Mouse (Mus musculus) layer of hippocampus, adult 18-20 months (tissue): ENCODE measurements at regions not wholly inside any gene's neighbourhood (a gene's known extent, or its start where the extent isn't known, plus 50 kb on each side); places are given as distances from the start of the nearest gene placed in this dataset.
A peak's percentile ranks its signal among the peaks of the same experiment; 100 is the strongest.

Experiments
- DNase-seq, 2 experiments: peaks; one replicate each; pipeline ENCODE4 v3.0.0; 2022; ENCODE audit warnings: low spot score in 2 of 2

DNA sequence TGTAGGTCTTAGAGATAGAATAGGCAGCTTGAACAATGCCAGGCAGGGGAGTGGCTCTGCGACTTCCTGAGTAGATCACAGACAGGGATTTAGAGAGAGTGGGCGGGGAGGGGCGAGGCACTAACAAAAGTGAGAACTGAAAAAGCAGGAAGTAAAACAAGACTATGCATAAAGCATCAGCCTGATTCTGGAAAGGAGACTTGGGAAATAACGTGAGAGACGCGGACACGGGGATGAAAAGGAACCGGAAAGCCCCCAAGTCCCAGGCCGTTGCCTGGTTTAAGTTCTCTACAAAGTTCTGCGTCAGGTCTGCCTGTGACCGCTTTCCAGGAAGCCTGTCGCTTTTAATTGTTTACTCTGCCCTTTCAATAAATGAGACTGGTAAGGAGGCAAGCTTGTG is 86.3 kb downstream of the D16Ertd472e start:
- no peak for DNase-seq

- no peak for DNase-seq
These were observed 86.9 kb downstream of the D16Ertd472e start for GRCm38 (mm10) chr16:78489604-78490003.

DNA sequence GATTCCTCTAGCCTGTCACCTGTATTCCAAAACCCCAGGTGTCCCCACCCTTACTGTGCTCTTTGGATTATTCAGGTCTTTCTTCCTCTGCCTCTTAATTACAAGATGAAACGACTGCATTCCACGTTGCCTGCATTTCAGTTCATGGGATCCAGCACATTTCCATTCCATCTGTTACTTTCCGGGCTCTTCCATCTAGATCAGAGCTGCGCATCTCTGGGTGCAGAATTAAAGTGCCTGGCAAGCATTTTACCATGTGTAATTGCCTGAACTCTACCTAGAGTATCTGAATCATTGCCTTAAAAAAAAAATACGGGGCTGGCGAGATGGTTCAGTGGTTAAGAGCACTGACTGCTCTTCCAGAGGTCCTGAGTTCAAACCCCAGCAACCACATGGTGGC is 90.0 kb downstream of the D16Ertd472e start:
- peak in 1 of 2 experiments; percentile 57 for DNase-seq

- DNase-seq, result no peak
These were observed 92.2 kb downstream of the D16Ertd472e start for GRCm38 (mm10) chr16:78484319-78484718.

DNA sequence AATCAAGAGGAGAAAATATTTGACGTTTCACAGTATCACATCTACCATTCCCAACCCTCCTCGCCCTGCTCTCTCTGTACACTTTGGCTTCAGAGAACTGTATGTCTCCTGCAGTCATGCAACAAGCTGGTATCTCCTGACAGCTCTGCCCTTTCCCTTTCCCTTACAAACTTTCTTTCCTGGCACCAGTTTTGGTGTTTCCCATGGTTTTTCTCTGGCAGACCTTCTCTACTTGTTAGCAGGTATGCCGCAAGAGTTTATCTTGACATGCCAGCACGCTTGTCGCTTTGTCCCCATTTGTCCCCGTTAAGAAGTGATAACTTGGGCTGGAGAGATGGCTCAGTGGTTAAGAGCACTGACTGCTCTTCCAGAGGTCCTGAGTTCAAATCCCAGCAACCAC is 94.9 kb downstream of the D16Ertd472e start:
- DNase-seq, result no peak

GRCm38 (mm10) chr16:78481065-78481464 is 95.4 kb downstream of the D16Ertd472e start:
- no peak for DNase-seq

GRCm38 (mm10) chr16:78480261-78480660 is 96.2 kb downstream of the D16Ertd472e start:
- no peak for DNase-seq

GRCm38 (mm10) chr16:78473456-78473855 is 96.5 kb upstream of the Btg3 start:
- DNase-seq, result peak in 1 of 2 experiments; percentile 18

GRCm38 (mm10) chr16:78459996-78460395 is 83.0 kb upstream of the Btg3 start:
- no peak for DNase-seq

DNA sequence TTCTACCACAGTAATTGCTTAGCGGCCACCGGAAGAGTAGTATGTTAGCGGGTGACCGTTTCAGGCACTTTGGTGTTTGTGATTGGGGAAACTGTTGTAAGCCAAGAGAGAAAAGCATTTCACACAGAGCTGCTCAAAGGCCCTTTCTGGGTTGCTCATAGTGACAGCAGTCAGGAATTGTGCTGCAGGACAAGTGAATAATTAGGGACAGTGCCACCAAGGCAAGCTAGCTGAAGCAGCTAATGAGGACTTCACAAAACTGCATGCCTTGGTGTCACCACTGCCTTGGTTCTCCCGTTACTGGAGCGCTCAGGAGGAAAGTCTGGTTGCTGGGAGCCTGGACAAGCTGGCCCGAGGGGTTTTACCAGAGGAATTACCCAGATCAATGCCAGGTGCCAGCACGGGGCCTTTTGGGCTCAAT is 80.7 kb upstream of the Btg3 start:
- peak in 1 of 2 experiments; percentile 9 for DNase-seq

DNA sequence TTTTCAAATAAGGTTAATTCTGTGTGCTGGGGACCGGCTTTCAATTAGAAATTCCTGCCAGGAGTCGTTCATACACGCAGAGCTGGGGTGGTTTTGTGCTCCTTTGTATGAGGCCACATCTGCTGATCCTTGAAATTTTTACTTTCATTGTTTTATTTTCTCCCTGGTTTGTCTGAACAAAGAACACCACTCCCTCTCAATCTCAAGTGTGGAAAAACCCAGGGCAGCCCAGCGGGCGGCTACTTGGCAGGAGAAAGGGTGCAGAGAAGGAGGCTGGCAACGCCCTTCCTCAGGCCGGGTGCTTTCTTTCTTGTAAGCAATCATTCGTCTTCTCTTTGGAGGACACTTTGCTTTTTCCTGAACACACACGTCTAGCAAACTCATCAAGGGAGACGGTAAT is 79.4 kb upstream of the Btg3 start:
- DNase-seq, result no peak

DNA sequence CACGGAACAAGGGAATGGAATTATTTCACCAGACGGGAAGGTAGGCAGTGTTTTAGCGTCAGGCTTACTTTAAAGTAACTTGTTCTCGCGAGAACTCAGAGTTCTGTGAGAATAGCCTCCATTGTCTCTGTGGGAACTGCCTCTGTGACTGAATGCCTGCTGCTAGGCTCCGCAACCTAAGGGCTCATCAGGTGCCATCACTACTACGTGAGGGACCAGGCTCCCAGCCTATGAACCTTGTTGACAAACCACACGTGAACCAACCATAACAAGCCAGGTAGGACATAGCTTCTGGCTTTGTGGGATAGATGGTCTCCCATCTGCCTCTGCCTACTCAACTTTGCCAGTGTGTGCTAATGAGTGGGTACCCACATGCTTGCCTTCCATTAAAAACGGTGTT is 77.5 kb upstream of the Btg3 start:
- no peak for DNase-seq

GRCm38 (mm10) chr16:78452303-78452702 is 75.3 kb upstream of the Btg3 start:
- peak in 1 of 2 experiments; percentile 81 for DNase-seq

DNA sequence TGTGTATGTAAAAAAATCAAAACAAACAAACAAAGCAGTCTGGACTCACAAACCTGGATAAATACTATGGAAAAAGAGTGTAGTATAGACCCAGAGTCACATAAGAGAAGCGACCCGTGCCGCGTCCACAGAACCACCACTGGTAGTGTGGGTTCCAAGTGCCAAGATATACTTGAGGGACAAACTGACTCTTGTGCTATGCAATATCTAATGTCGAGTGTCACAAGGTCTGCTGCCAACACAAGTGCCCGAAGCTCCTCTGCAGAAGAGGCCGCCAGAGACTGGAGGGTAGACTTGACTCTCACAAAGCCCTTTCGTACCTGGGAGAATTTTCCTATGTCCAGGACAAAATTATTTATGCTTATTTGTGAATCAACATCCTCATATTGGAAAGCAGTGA is 74.8 kb upstream of the Btg3 start:
- no peak for DNase-seq

DNA sequence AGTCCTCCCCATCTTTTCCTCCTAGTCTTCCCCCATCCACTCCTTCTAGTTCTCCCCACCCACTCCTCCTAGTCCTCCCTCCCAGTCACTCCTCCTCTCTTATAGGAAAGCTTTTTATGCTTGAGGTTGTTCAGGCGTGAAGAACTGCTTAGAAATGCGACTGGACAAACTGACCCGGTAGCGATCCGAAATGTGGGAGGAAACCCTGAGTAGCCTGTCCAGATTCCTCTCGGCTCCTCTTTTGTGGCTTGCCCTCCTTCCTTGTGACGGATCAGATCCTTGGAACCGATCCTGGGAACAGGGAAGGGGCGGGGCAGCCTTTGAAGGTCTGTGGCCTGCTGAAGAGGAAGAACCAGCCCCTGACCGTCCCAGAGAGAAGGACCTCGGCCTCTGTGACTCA is 74.3 kb upstream of the Btg3 start:
- no peak for DNase-seq

- DNase-seq, result no peak
These were observed 72.2 kb upstream of the Btg3 start for GRCm38 (mm10) chr16:78449231-78449630.

GRCm38 (mm10) chr16:78443262-78443661 is 66.3 kb upstream of the Btg3 start:
- DNase-seq, result peak in 1 of 2 experiments; percentile 77

DNA sequence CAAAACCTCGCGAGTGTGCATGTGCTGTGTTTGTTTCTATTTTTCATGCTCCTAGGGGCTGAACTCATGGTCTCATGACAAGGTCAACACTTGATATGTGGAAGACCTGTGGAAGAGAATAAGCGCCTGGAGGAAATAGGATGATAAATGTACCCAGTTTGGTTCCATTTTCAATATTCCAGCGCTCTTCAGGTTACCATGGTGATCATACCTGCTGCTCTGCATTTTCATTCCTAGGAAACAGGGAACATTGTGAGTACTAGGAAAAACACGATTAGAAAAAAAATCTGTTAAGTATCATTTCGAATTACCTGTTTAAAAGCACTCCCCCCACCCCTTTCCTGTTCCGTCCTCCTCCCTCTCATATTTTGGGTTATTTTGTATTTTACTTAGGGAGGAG is 65.8 kb upstream of the Btg3 start:
- DNase-seq, result peak in 1 of 2 experiments; percentile 58

DNA sequence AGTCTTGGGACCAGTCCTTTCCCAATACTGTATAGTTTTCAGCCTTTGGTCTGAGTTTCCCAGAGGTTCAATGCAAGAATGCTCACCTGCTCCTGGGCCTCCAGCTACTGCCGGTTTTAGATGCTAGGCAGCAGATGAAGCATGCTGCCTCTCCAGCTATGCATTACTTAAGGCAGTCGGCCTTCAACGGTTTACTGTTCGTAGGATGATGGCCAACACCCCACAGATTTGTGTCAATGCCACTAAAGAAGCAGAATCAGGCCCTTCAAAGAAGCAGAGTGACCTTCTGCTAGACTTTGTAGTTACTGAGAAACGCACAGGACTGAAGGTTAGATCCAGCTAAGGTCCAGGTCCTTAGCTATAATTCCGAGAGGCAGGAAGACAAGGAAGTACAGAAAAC is 65.0 kb upstream of the Btg3 start:
- no peak for DNase-seq

- DNase-seq, result no peak
These were observed 58.7 kb upstream of the Btg3 start for GRCm38 (mm10) chr16:78435707-78436106.

DNA sequence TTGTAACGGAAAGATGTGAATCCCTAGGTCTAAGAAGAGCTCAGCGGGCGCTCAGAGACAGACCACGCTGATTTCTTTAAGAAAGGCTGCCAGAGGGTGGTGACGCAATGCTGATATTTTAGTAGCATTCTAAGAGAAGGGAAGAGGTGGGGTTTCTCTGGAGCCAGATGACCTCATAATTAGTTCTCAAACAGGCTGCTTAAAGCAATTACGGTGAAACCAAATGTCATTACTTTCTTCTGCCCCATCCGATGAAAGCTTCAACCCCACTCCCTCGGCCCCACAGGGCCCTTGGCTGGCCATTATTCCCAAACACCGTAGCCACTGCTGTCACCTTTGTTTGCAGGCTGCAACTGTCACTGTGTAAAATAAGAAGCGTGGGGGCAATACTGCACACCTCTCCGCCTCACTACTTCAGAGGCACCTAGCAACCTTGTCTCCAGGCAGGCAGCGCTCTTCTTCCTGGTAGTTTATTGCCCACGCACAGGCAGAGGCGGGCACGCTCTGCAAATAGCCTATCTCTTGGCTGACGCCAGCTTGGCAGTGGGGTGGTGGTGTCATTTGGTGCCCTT is 50.6 kb upstream of the Btg3 start:
- DNase-seq, result peak; percentile 58 to 81
